Mouse (Mus musculus): ENCODE measurements around the gene A130010J15Rik. TPM values are rescaled to one million over a fixed set of nuclear protein-coding genes. Genes with fewer than 3 reads are reported as not detected.

Gene A130010J15Rik
- polyA plus RNA-seq, 2 experiments = 2.3 to 4.5 TPM

DNA sequence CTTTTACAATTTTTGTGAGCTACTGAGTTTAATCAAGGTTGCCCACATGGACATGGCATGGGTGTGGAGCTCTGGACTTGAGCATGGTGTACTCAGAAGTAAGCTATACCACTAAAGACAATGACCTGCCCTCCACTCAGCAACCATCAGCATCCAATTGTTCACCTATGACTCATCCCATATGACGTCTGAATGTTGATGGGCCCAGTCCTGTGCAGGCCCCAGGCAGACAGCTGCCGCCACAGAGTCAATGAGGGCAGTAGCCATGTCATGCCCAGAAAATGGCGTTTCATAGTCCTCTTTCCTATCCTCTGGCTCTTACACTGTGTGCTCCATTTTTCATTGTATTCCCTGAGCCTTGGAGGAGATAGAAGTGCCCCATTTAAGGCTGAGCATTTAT is 48.2 kb downstream of the A130010J15Rik start:
- no peaks in the 10 kb centered on the region for H3K4me1 ChIP-seq (replicated peaks; ENCODE audit: control insufficient read depth in 2 of 2, insufficient read depth in 2 of 2, low read length in 1 of 2)
- H3K36me3 ChIP-seq (replicated peaks; ENCODE audit: control insufficient read depth, insufficient read depth, low read depth) = no peaks in the 10 kb centered on the region
- no peak overlapping the region for H3K27ac ChIP-seq
- H3K4me2 ChIP-seq (ENCODE audit: low read depth) = no peak overlapping the region
- WGBS (ENCODE audit: insufficient replicate concordance) = 46% methylated on average over 3 of the region's 3 CpGs
- DNase-seq (ENCODE audit: low read depth in 3 of 3, low spot score in 3 of 3) (no peak), ATAC-seq (ENCODE audit: insufficient read depth) (no peak)
- H3K4me3 ChIP-seq (ENCODE audit: insufficient read depth in 1 of 2, low read depth in 2 of 2, low read length in 2 of 2) = no peak overlapping the region
- TF ChIP-seq EP300 (IDR thresholded peaks at IDR 0.05; ENCODE audit: low read depth) = no peak
- H3K27me3 ChIP-seq (ENCODE audit: control insufficient read depth, insufficient read depth, low read length) = no peaks in the 10 kb centered on the region
- H3K9ac ChIP-seq (replicated peaks) = no peak overlapping the region
- no peaks in the 10 kb centered on the region for H3K9me3 ChIP-seq (ENCODE audit: control insufficient read depth, low read length)

GRCm38 (mm10) chr1:193220408-193220807 is 52.6 kb downstream of the A130010J15Rik start:
- TF ChIP-seq EP300 (IDR thresholded peaks at IDR 0.05; ENCODE audit: low read depth) (no peak), CTCF (IDR thresholded peaks at IDR 0.05; ENCODE audit: low read depth) (no peak)
- Histone ChIP-seq H3K4me2 (ENCODE audit: low read depth) (no peak overlapping the region), H3K27ac (no peak overlapping the region), H3K9ac (replicated peaks) (no peak overlapping the region), H3K4me3 (ENCODE audit: insufficient read depth in 1 of 2, low read depth in 2 of 2, low read length in 2 of 2) (no peak overlapping the region), H3K36me3 (replicated peaks; ENCODE audit: control insufficient read depth, insufficient read depth, low read depth) (no peaks in the 10 kb centered on the region), H3K9me3 (ENCODE audit: control insufficient read depth, low read length) (no peaks in the 10 kb centered on the region), H3K27me3 (ENCODE audit: control insufficient read depth, insufficient read depth, low read length) (no peaks in the 10 kb centered on the region), H3K4me1 (replicated peaks; ENCODE audit: control insufficient read depth in 2 of 2, insufficient read depth in 2 of 2, low read length in 1 of 2) (no peaks in the 10 kb centered on the region)
- DNase-seq (ENCODE audit: low read depth in 3 of 3, low spot score in 3 of 3) = no peak
- WGBS (ENCODE audit: insufficient replicate concordance) = 43% methylated on average over 5 of the region's 5 CpGs
- ATAC-seq (ENCODE audit: insufficient read depth) = no peak

GRCm38 (mm10) chr1:193225531-193225930 is 57.7 kb downstream of the A130010J15Rik start:
- WGBS (ENCODE audit: insufficient replicate concordance) = 63% methylated on average over 3 of the region's 3 CpGs
- Histone ChIP-seq H3K27me3 (ENCODE audit: control insufficient read depth, insufficient read depth, low read length) (no peaks in the 10 kb centered on the region), H3K9ac (replicated peaks) (no peak overlapping the region), H3K9me3 (ENCODE audit: control insufficient read depth, low read length) (no peaks in the 10 kb centered on the region), H3K4me2 (ENCODE audit: low read depth) (no peak overlapping the region), H3K27ac (no peak overlapping the region), H3K36me3 (replicated peaks; ENCODE audit: control insufficient read depth, insufficient read depth, low read depth) (no peaks in the 10 kb centered on the region), H3K4me3 (ENCODE audit: insufficient read depth in 1 of 2, low read depth in 2 of 2, low read length in 2 of 2) (no peak overlapping the region), H3K4me1 (replicated peaks; ENCODE audit: control insufficient read depth in 2 of 2, insufficient read depth in 2 of 2, low read length in 1 of 2) (no peaks in the 10 kb centered on the region)
- TF ChIP-seq CTCF (IDR thresholded peaks at IDR 0.05; ENCODE audit: low read depth) = no peak
- TF ChIP-seq EP300 (IDR thresholded peaks at IDR 0.05; ENCODE audit: low read depth) = no peak
- no peak for ATAC-seq (ENCODE audit: insufficient read depth)
- DNase-seq (ENCODE audit: low read depth in 3 of 3, low spot score in 3 of 3) = no peak

DNA sequence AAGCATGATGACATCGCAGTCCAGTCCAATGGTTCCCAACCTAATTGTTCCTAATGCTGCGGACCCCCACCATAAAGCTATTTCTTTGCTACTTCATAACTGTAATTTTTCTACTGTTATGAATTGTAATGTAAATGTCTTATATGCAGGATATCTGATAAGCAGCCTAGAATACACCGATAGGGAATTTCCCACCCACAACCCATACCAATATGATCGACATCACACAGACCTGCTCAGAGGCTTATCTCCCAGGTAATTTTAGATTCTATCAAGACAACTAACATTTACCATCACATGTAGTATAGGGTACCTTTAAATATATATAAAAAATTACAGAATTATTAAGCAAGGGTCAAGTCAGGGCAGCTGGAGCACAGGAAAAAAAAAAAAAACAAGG is 58.3 kb downstream of the A130010J15Rik start:
- Histone ChIP-seq H3K27ac (no peak overlapping the region), H3K9me3 (ENCODE audit: control insufficient read depth, low read length) (no peaks in the 10 kb centered on the region), H3K4me1 (replicated peaks; ENCODE audit: control insufficient read depth in 2 of 2, insufficient read depth in 2 of 2, low read length in 1 of 2) (no peaks in the 10 kb centered on the region), H3K4me3 (ENCODE audit: insufficient read depth in 1 of 2, low read depth in 2 of 2, low read length in 2 of 2) (no peak overlapping the region), H3K4me2 (ENCODE audit: low read depth) (no peak overlapping the region), H3K9ac (replicated peaks) (no peak overlapping the region), H3K36me3 (replicated peaks; ENCODE audit: control insufficient read depth, insufficient read depth, low read depth) (no peaks in the 10 kb centered on the region), H3K27me3 (ENCODE audit: control insufficient read depth, insufficient read depth, low read length) (no peaks in the 10 kb centered on the region)
- 61% methylated on average over 4 of the region's 4 CpGs for WGBS (ENCODE audit: insufficient replicate concordance)
- no peak for TF ChIP-seq CTCF (IDR thresholded peaks at IDR 0.05; ENCODE audit: low read depth)
- TF ChIP-seq EP300 (IDR thresholded peaks at IDR 0.05; ENCODE audit: low read depth) = no peak
- ATAC-seq (ENCODE audit: insufficient read depth) (no peak), DNase-seq (ENCODE audit: low read depth in 3 of 3, low spot score in 3 of 3) (no peak)

DNA sequence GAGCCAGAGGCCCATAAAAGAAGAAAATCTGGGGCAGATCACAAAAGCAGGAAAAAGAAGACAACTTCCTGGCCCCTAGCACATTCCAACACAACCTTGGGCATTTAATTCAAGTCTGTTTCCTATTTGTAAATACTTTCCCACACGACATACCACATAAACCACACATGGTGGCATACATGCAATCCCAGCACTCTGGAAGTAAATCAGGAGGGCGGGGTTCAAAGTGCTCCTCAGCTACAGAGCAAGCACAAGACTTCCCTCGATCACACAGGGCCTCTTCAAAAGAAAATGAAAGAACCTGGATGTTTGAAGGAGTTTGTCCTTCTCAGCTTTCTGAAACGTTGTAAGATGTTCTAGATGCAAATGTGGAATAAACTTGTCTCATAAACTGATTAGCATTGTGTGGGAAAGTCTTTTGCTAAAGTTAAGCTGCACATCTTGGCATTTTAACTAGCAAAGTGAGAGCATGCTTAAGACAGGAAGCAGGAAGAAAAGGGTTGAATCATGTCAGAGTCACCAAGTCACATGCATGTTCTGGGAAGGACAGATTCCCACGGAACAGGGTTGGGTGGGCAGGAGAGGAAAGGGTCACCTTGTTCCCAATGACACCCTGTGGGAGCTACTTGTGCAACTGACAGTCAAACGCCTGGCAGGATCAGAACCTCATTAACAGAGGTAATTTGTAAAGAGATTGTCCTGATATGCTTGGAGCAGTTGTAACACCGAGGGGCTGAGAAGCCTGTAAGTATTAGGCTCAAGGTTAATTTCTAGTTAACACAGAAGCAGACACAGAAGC is 59.1 kb downstream of the A130010J15Rik start:
- no peak overlapping the region for H3K9ac ChIP-seq (replicated peaks)
- H3K4me2 ChIP-seq (ENCODE audit: low read depth) = no peak overlapping the region
- no peaks in the 10 kb centered on the region for H3K9me3 ChIP-seq (ENCODE audit: control insufficient read depth, low read length)
- 35% methylated on average over 7 of the region's 7 CpGs for WGBS (ENCODE audit: insufficient replicate concordance)
- H3K4me1 ChIP-seq (replicated peaks; ENCODE audit: control insufficient read depth in 2 of 2, insufficient read depth in 2 of 2, low read length in 1 of 2) = no peaks in the 10 kb centered on the region
- DNase-seq (ENCODE audit: low read depth in 3 of 3, low spot score in 3 of 3) (no peak), ATAC-seq (ENCODE audit: insufficient read depth) (no peak)
- H3K27ac ChIP-seq = no peak overlapping the region
- H3K36me3 ChIP-seq (replicated peaks; ENCODE audit: control insufficient read depth, insufficient read depth, low read depth) = no peaks in the 10 kb centered on the region
- TF ChIP-seq EP300 (IDR thresholded peaks at IDR 0.05; ENCODE audit: low read depth) (no peak), CTCF (IDR thresholded peaks at IDR 0.05; ENCODE audit: low read depth) (no peak)
- H3K27me3 ChIP-seq (ENCODE audit: control insufficient read depth, insufficient read depth, low read length) = no peaks in the 10 kb centered on the region
- H3K4me3 ChIP-seq (ENCODE audit: insufficient read depth in 1 of 2, low read depth in 2 of 2, low read length in 2 of 2) = no peak overlapping the region

Other genes with a start within 250 kb of the A130010J15Rik start
- 3.5 and 4.8 TPM in 2 replicates for gene Syt14, start 132.3 kb upstream of the A130010J15Rik start, polyA plus RNA-seq (2012; rRNA removed)
- gene Syt14, start 132.3 kb upstream of the A130010J15Rik start, polyA plus RNA-seq (2014; fragmentation: Nextera tagmentation; extraction: Ambion mirVana) = 4.7 and 5.2 TPM in 2 replicates
- 8.5 and 9.5 TPM in 2 replicates for gene Diexf, start 37.8 kb upstream of the A130010J15Rik start, polyA plus RNA-seq (2012; rRNA removed)
- 2.4 and 2.7 TPM in 2 replicates for gene Diexf, start 37.8 kb upstream of the A130010J15Rik start, polyA plus RNA-seq (2014; fragmentation: Nextera tagmentation; extraction: Ambion mirVana)
- gene Irf6, start 14.9 kb upstream of the A130010J15Rik start, polyA plus RNA-seq (2012; rRNA removed) = 1.7 and 1.9 TPM in 2 replicates
- gene Irf6, start 14.9 kb upstream of the A130010J15Rik start, polyA plus RNA-seq (2014; fragmentation: Nextera tagmentation; extraction: Ambion mirVana) = 1.5 and 3.0 TPM in 2 replicates
- 3.5 and 5.1 TPM in 2 replicates for gene Traf3ip3, start 33.7 kb downstream of the A130010J15Rik start, polyA plus RNA-seq (2012; rRNA removed)
- 4.2 and 4.9 TPM in 2 replicates for gene Traf3ip3, start 33.7 kb downstream of the A130010J15Rik start, polyA plus RNA-seq (2014; fragmentation: Nextera tagmentation; extraction: Ambion mirVana)
- 0.17 and 0.88 TPM in 2 replicates for gene Lamb3, start 39.7 kb downstream of the A130010J15Rik start, polyA plus RNA-seq (2012; rRNA removed)
- 0.11 and 0.28 TPM in 2 replicates for gene Lamb3, start 39.7 kb downstream of the A130010J15Rik start, polyA plus RNA-seq (2014; fragmentation: Nextera tagmentation; extraction: Ambion mirVana)
- 1.4 and 2.1 TPM in 2 replicates for gene Hsd11b1, start 96.0 kb downstream of the A130010J15Rik start, polyA plus RNA-seq (2012; rRNA removed)
- gene Hsd11b1, start 96.0 kb downstream of the A130010J15Rik start, polyA plus RNA-seq (2014; fragmentation: Nextera tagmentation; extraction: Ambion mirVana) = 3.3 and 5.5 TPM in 2 replicates
- gene G0s2, start 105.2 kb downstream of the A130010J15Rik start, polyA plus RNA-seq (2012; rRNA removed) = 54.9 and 57.0 TPM in 2 replicates
- gene G0s2, start 105.2 kb downstream of the A130010J15Rik start, polyA plus RNA-seq (2014; fragmentation: Nextera tagmentation; extraction: Ambion mirVana) = 65.5 and 71.8 TPM in 2 replicates
- 0.15 and 0.19 TPM in 2 replicates for gene Camk1g, start 202.3 kb downstream of the A130010J15Rik start, polyA plus RNA-seq (2012; rRNA removed)
- 0.06 and 0.23 TPM in 2 replicates for gene Camk1g, start 202.3 kb downstream of the A130010J15Rik start, polyA plus RNA-seq (2014; fragmentation: Nextera tagmentation; extraction: Ambion mirVana)